Mouse (Mus musculus) G1E (cell line): ENCODE results near the gene Mapk8ip2.

Experiments used
- CTCF ChIP-seq: IDR thresholded peaks from 2 replicates; pipeline ENCODE4 v1.5.1; 2012; ENCODE audit warnings: low read depth, low read length, inconsistent platforms, mixed read lengths
- GATA1 ChIP-seq: IDR thresholded peaks from 2 replicates; pipeline ENCODE4 v1.6.1; 2012; ENCODE audit warnings: borderline replicate concordance, low read length, inconsistent platforms, mixed read lengths

DNA sequence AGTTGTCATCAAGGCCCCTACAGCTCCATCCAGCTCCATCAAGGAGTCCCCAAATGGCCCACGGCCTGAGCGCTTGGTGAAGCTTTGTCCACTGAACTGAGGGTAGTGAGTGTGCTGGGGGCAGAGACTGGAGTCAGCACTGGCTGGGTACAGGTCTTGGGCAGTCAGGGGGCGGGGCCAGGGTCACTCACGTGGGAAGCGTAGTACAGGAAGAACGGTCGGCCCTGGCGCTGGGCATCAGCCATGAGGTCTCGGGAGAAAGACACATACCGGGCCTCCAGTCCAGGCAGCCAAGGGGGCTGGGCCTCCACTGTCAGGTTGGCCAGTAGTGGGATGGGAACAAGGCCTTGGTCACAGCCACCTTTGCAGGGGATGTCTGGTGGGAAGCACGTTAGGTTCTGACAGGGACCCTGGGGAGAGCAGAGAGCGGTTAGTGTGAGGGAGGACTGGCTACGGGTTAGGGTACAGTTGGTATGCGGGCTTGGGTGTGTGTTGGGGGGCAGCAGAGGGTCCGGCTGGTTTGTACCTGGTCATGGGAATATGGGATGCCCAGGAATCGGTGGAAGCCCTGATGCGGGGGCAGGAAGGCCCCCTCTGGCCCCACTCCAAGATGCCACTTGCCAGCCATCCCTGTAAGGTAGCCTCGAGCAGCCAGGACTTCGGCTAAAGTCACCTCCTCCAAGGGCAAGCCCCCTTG, 21.0 kb downstream of the Mapk8ip2 start:
- no peak for TF ChIP-seq CTCF
- no peak for TF ChIP-seq GATA1
